Mouse (Mus musculus) frontal cortex, postnatal 36 days (tissue): Measurements from ENCODE around the gene Olfr328.
"Not testable (repeated sequence)": the region's sequence is repeated elsewhere in the genome, so short reads cannot be mapped to it uniquely, and the experiment has no call there.

Experiments used
- DNase-seq, 2 experiments: peaks; one replicate each; pipeline ENCODE4 v3.0.0; 2022; ENCODE audit warnings: low spot score in 2 of 2

Gene Olfr328

DNA sequence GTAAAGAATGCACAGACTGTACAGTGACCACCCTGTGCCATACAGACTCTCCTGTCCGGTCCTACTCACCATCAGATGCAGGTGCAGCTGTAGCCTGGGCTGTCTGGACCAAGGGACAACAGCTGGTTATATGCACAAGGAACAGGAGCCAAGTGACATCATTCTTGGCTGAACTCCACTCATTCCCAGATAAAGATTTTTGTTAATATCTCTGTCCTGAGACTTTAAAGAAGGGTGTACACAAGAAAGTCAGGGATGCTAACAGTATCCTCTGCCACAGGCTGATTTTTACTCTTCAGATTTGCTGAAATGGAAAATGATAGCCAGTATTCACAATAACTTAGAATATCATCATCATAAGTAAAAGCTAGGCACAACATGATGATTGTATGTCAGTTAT is at the start of gene Olfr328:
TSS of gene Olfr328 (minus strand) at position 101 of the 400 bp plus-strand sequence.
- no peak for DNase-seq

DNA sequence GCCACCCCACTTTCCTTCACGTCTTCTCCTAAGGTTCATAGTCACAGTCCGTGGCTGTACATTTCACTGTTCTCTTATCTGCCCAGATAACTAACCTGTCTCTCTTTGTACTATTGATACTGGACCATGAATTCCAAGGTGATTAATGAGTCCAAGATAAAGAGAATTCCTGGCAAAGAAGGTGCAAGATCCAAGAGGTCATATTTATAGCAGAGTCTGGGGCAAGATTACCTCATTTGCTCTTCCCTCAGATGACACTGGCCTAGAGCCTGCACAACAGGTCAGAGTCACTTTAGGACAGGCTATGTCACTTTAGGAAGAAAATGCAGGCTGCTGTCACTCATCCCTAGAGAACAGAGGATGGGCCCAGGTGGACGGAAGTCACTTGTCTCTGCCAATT is 49.8 kb upstream of the Olfr328 start:
- DNase-seq = no peak

DNA sequence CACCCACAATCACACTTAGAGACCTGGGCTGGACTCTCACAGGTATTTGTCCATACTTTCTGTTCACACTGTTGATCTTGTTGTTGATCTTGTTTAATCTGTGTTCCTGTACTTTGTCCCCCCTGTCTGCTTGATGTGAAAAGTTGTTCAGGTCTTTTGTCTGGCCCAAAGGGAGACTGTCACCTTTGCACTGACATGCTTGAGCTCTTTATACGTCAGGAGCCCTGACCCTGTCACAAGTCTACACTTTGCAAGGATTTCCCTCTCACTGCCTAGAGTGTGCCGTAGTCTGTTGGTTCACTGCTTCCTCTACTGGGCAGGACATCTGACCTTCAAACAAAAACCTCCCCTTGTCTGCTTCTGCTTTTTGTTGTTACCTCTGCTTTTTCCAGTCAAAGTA is 49.3 kb upstream of the Olfr328 start:
- DNase-seq = no peak

GRCm38 (mm10) chr11:58602800-58603560 is 47.5 kb upstream of the Olfr328 start:
- DNase-seq = no peak

- no peak for DNase-seq
Measured at GRCm38 (mm10) chr11:58602062-58602461, 46.6 kb upstream of the Olfr328 start.

- no peak for DNase-seq
Measured at GRCm38 (mm10) chr11:58597837-58598236, 42.4 kb upstream of the Olfr328 start.

DNA sequence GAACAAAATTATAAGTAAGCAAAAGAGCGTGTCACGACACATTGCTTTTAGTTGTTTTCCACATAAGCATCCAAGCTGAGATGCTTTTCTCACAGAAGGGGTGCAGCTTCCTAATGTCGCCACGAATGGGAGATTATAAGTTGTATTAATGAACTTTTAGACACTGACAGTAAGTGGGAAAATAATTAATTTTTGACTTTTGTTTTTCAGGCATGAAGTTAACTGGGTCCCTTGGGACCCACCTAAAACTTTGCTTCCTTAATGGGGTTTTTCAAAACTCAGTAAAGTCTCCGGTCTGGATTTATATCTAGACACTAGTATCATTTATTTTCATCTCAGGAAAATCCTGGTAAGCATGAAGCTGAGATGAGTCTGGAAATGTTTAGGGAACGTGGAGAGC is 39.4 kb upstream of the Olfr328 start, which contains the start of gene Olfr324:
TSS of gene Olfr324 (plus strand) at position 301 of the 400 bp plus-strand sequence.
- no peak for DNase-seq

GRCm38 (mm10) chr11:58588620-58589250 is 33.3 kb upstream of the Olfr328 start:
- no peak for DNase-seq

DNA sequence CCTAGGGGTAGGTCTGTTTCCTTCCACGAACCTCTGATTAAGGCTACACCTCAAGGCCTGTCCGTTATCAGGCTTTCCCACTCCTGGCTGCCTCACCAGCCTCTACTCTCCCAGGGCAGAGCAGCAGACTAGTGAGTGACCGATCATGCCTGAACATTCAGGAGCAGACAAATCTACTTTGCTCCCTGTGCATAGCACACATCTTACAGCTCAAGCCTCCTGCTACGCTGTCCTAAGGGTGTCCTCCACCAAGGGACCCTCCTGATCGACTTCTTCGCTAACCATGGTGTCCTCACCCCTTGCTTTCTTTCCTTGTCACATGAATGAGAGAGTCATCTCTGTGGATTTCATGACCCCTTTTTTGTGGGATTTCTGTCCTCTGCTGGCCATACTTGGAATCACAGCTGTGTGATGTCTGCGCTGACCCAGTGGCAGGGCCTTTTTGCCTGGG is 32.5 kb upstream of the Olfr328 start:
- DNase-seq = peak; percentile 12 to 13

- DNase-seq = peak; percentile 3 to 25
Measured at GRCm38 (mm10) chr11:58578636-58579035, 23.2 kb upstream of the Olfr328 start.

DNA sequence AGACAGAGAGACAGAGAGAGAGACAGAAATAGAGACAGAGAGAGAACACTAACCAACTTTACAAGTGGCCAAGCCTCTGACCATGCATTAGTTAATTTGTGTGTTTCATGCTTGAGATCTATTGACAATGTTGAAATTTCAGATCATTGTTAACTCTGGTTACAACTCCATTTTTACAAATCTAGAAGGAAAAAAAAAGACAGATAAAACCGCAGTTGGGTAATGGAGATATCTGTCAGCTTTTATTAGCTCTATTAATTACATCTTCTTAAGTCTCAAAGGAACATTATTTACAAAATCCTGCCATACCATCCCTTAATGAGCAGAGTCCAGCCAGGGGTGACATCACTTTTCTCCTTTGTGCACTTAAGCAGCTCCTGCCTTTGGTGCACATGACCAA is 22.0 kb upstream of the Olfr328 start, which contains the start of gene Olfr325:
TSS of gene Olfr325 (plus strand) at position 301 of the 400 bp plus-strand sequence.
- DNase-seq = no peak

- no peak for DNase-seq
Measured at GRCm38 (mm10) chr11:58570405-58570804, 15.0 kb upstream of the Olfr328 start, which contains the start of gene Olfr224. Gene Olfr224, minus strand, starts transcription at chr11:58570553.

GRCm38 (mm10) chr11:58546322-58546721 is 9.1 kb downstream of the Olfr328 start, which contains the start of gene Olfr329-ps:
Gene Olfr329-ps, minus strand, starts transcription at chr11:58546422.
- no peak for DNase-seq

DNA sequence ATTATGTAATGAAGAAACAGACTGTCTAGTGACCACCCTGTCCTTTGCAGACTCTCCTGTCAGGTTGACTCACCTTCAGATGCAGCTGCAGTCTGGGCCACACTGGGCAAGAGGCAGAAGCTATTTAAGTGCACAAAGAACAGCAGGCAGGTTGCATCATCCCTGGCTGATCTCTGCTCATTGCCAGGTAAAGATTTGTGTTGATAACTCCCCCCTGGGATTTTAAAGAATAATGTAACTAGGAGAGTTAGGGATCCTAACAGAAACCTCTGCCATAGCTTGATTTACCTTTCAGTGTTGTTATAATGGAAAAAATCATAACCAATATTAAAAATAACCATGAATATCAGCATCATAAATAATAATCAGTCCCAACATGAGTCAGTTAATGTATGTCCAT is 20.7 kb downstream of the Olfr328 start, which contains the start of gene Olfr330:
TSS of gene Olfr330 (minus strand) at position 101 of the 400 bp plus-strand sequence.
- DNase-seq = not testable (repeated sequence)

DNA sequence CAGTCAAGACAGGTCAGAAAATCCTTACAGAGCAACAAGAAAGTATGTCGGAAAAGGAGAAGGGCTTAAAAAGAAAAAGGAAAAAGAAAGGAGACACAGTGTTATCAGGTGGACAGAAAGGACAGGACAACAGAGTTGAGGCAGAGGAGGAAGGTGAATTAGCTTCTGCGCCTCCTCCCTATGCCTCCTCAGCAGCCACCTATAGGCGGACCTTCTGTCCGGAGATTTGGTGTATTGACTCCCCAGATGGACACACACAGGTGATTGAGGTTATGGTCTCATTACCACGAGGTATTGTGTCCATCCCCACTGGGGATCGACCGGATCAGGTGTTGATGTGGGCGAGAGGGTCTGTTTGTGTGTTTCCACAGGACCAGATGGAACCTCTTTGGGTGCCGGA is 35.7 kb downstream of the Olfr328 start:
- peak in 1 of 2 experiments; percentile 4 for DNase-seq

- peak; percentile 20 to 32 for DNase-seq
Measured at GRCm38 (mm10) chr11:58518916-58519315, 36.5 kb downstream of the Olfr328 start.

DNA sequence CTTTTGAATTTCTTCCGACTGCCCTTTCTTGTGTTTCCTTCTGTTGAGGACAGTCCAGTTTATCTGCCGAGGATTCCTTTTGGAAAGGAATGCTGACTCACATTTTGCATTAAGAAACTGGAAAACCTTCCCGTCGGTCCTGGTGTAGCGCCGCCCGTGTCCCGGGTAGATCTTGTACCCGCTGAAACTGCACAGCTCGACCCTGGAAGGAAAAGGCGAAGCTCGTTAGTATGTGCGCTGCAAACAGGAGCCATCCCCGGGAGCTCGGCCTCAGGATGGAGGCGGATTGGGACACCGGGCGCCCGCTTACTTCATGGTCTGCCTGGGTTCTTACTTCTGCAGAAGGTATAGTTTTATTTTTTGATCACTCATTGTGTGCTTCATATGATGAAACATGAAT is 46.4 kb downstream of the Olfr328 start:
- DNase-seq = not testable (repeated sequence)

- DNase-seq = not testable (repeated sequence)
Measured at GRCm38 (mm10) chr11:58502472-58502871, 53.0 kb downstream of the Olfr328 start, which contains the start of gene Olfr331. Gene Olfr331, minus strand, starts transcription at chr11:58502572.
